Mouse (Mus musculus) macrophage (primary cell): ENCODE results near the gene Dscaml1. TPM values are rescaled to one million over a fixed set of nuclear protein-coding genes. Genes with fewer than 3 reads are reported as not detected.

Experiments used
- H3K27ac ChIP-seq: fragments of 350-480 bp; formaldehyde crosslinking; 2 replicates; pipeline ENCODE4 v1.9.0; 2021
- H3K36me3 ChIP-seq: fragments of 350-480 bp; formaldehyde crosslinking; 2 replicates; pipeline ENCODE4 v1.9.0; 2021; ENCODE audit errors: inconsistent target
- H3K4me3 ChIP-seq: fragments of 350-480 bp; formaldehyde crosslinking; 2 replicates; pipeline ENCODE4 v1.9.0; 2021; ENCODE audit errors: inconsistent target
- H3K79me2 ChIP-seq: fragments of 350-480 bp; formaldehyde crosslinking; 2 replicates; pipeline ENCODE4 v1.9.0; 2021; ENCODE audit errors: inconsistent target
- WGBS: methylation state at CpG from one replicate; pipeline ENCODE4 v1.1.7; 2026; ENCODE audit warnings: inconsistent platforms; ENCODE audit not compliant: missing documents; 5-methylcytosine and 5-hydroxymethylcytosine counted together
- polyA plus RNA-seq: library from polyadenylated mRNA; stranded (reverse); fragments of 250-400 nt; gene quantifications from 3 replicates; pipeline ENCODE4 v1.2.4, GENCODE M21; 2018; ENCODE audit warnings: inconsistent platforms

Gene Dscaml1
- polyA plus RNA-seq, 1 experiment from 2014 or later: 0.09 TPM

- no peak overlapping the region for H3K4me3 ChIP-seq
- no peaks in the 10 kb centered on the region for H3K36me3 ChIP-seq
- no peaks in the 10 kb centered on the region for H3K79me2 ChIP-seq
- WGBS: 4% methylated on average over 2 of the region's 2 CpGs
- no peak overlapping the region for H3K27ac ChIP-seq
Measured at GRCm38 (mm10) chr9:45694256-45694655, 267.8 kb downstream of the Dscaml1 start.

GRCm38 (mm10) chr9:45699171-45699570 lies 272.7 kb downstream of the Dscaml1 start:
- Histone ChIP-seq H3K36me3 (no peaks in the 10 kb centered on the region), H3K4me3 (no peak overlapping the region), H3K79me2 (no peaks in the 10 kb centered on the region), H3K27ac (no peak overlapping the region)
- WGBS: 91% methylated on average over 8 of the region's 10 CpGs

- 92% methylated on average over 3 of the region's 3 CpGs for WGBS
Measured at GRCm38 (mm10) chr9:45703236-45703635, 276.8 kb downstream of the Dscaml1 start.

GRCm38 (mm10) chr9:45704441-45704840 lies 278.0 kb downstream of the Dscaml1 start:
- no peak overlapping the region for H3K27ac ChIP-seq
- H3K4me3 ChIP-seq: no peak overlapping the region
- 0% methylated on average over 3 of the region's 3 CpGs for WGBS
- no peaks in the 10 kb centered on the region for H3K36me3 ChIP-seq
- no peaks in the 10 kb centered on the region for H3K79me2 ChIP-seq

More at GRCm38 (mm10) chr9:45703236-45703635, 276.8 kb downstream of the Dscaml1 start:
- Histone ChIP-seq H3K36me3 (no peaks in the 10 kb centered on the region), H3K4me3 (no peak overlapping the region), H3K79me2 (no peaks in the 10 kb centered on the region), H3K27ac (no peak overlapping the region)

GRCm38 (mm10) chr9:45710300-45710699 lies 283.9 kb downstream of the Dscaml1 start:
- Histone ChIP-seq H3K27ac (no peak overlapping the region), H3K79me2 (no peaks in the 10 kb centered on the region), H3K36me3 (no peaks in the 10 kb centered on the region), H3K4me3 (no peak overlapping the region)
- WGBS: 75% methylated on average over 9 of the region's 11 CpGs

GRCm38 (mm10) chr9:45715387-45715786 lies 289.0 kb downstream of the Dscaml1 start:
- 76% methylated on average over 3 of the region's 3 CpGs for WGBS
- Histone ChIP-seq H3K27ac (no peak overlapping the region), H3K36me3 (no peaks in the 10 kb centered on the region), H3K4me3 (no peak overlapping the region), H3K79me2 (no peaks in the 10 kb centered on the region)

GRCm38 (mm10) chr9:45719997-45720396 lies 293.6 kb downstream of the Dscaml1 start:
- Histone ChIP-seq H3K4me3 (no peak overlapping the region), H3K79me2 (no peaks in the 10 kb centered on the region), H3K36me3 (no peaks in the 10 kb centered on the region), H3K27ac (no peak overlapping the region)
- 73% methylated on average over 7 of the region's 7 CpGs for WGBS

- Histone ChIP-seq H3K79me2 (no peaks in the 10 kb centered on the region), H3K27ac (no peak overlapping the region), H3K4me3 (no peak overlapping the region), H3K36me3 (no peaks in the 10 kb centered on the region)
- WGBS: 88% methylated on average over 5 of the region's 5 CpGs
Measured at GRCm38 (mm10) chr9:45731851-45732250, 305.4 kb downstream of the Dscaml1 start.

GRCm38 (mm10) chr9:45733246-45733645 lies 306.8 kb downstream of the Dscaml1 start:
- WGBS: 49% methylated on average over 6 of the region's 6 CpGs
- Histone ChIP-seq H3K27ac (no peak overlapping the region), H3K4me3 (no peak overlapping the region), H3K79me2 (no peaks in the 10 kb centered on the region), H3K36me3 (no peaks in the 10 kb centered on the region)

- no peak overlapping the region for H3K4me3 ChIP-seq
- H3K27ac ChIP-seq: no peak overlapping the region
- no peaks in the 10 kb centered on the region for H3K79me2 ChIP-seq
- WGBS: 63% methylated on average over 12 of the region's 12 CpGs
- H3K36me3 ChIP-seq: no peaks in the 10 kb centered on the region
Measured at GRCm38 (mm10) chr9:45739001-45739701, 312.7 kb downstream of the Dscaml1 start.

- Histone ChIP-seq H3K27ac (no peak overlapping the region), H3K36me3 (no peaks in the 10 kb centered on the region), H3K79me2 (no peaks in the 10 kb centered on the region), H3K4me3 (no peak overlapping the region)
- 72% methylated on average over 17 of the region's 17 CpGs for WGBS
Measured at GRCm38 (mm10) chr9:45739702-45740583, 313.5 kb downstream of the Dscaml1 start.

GRCm38 (mm10) chr9:45740584-45740980 lies 314.2 kb downstream of the Dscaml1 start:
- Histone ChIP-seq H3K4me3 (no peak overlapping the region), H3K79me2 (no peaks in the 10 kb centered on the region), H3K36me3 (no peaks in the 10 kb centered on the region), H3K27ac (no peak overlapping the region)
- WGBS: 75% methylated on average over 2 of the region's 2 CpGs

GRCm38 (mm10) chr9:45745451-45745850 lies 319.0 kb downstream of the Dscaml1 start:
- Histone ChIP-seq H3K79me2 (no peaks in the 10 kb centered on the region), H3K4me3 (no peak overlapping the region), H3K27ac (no peak overlapping the region), H3K36me3 (no peaks in the 10 kb centered on the region)
- WGBS: 63% methylated on average over 5 of the region's 7 CpGs

GRCm38 (mm10) chr9:45749917-45750316 lies 323.5 kb downstream of the Dscaml1 start:
- no peak overlapping the region for H3K27ac ChIP-seq
- 97% methylated on average over 4 of the region's 4 CpGs for WGBS
- H3K79me2 ChIP-seq: no peaks in the 10 kb centered on the region
- no peak overlapping the region for H3K4me3 ChIP-seq
- H3K36me3 ChIP-seq: no peaks in the 10 kb centered on the region

- H3K27ac ChIP-seq: no peak overlapping the region
- no peaks in the 10 kb centered on the region for H3K36me3 ChIP-seq
- no peaks in the 10 kb centered on the region for H3K79me2 ChIP-seq
- WGBS: 49% methylated on average over 7 of the region's 8 CpGs
- no peak overlapping the region for H3K4me3 ChIP-seq
Measured at GRCm38 (mm10) chr9:45754452-45755091, 328.1 kb downstream of the Dscaml1 start.
